Mouse (Mus musculus) fat pad, adult 2 months (tissue): ENCODE data around the gene Ggt5.
A peak's percentile ranks its signal among the peaks of the same experiment; 100 is the strongest.
"Not testable (repeated sequence)": the region's sequence is repeated elsewhere in the genome, so short reads cannot be mapped to it uniquely, and the experiment has no call there.

Experiments
- DNase-seq: peaks from one replicate; pipeline ENCODE4 v3.0.0-alpha.2; 2011; ENCODE audit warnings: low read depth, low spot score; ENCODE audit errors: extremely low read depth

The Ggt5 gene

GRCm38 (mm10) chr10:75589129-75589528 lies at the start of gene Ggt5:
TSS of gene Ggt5 (plus strand) at chr10:75589340.
- peak; percentile 14 for DNase-seq

GRCm38 (mm10) chr10:75547901-75548300 lies 41.2 kb upstream of the Ggt5 start:
- no peak for DNase-seq

- no peak for DNase-seq
These were observed 40.7 kb upstream of the Ggt5 start for GRCm38 (mm10) chr10:75548486-75548885.

GRCm38 (mm10) chr10:75549886-75550285 lies 39.3 kb upstream of the Ggt5 start:
- no peak for DNase-seq

GRCm38 (mm10) chr10:75551175-75551574 lies 38.0 kb upstream of the Ggt5 start:
- no peak for DNase-seq

GRCm38 (mm10) chr10:75552106-75552505 lies 37.0 kb upstream of the Ggt5 start:
- no peak for DNase-seq

GRCm38 (mm10) chr10:75552701-75553450 lies 36.3 kb upstream of the Ggt5 start:
- DNase-seq: no peak

- no peak for DNase-seq
These were observed 35.0 kb upstream of the Ggt5 start for GRCm38 (mm10) chr10:75554090-75554489.

- DNase-seq: no peak
These were observed 33.6 kb upstream of the Ggt5 start for GRCm38 (mm10) chr10:75555557-75555956.

- DNase-seq: no peak
These were observed 33.1 kb upstream of the Ggt5 start for GRCm38 (mm10) chr10:75556026-75556425.

- DNase-seq: peak; percentile 51
These were observed 30.6 kb upstream of the Ggt5 start for GRCm38 (mm10) chr10:75558515-75558914.

- DNase-seq: no peak
These were observed 30.0 kb upstream of the Ggt5 start for GRCm38 (mm10) chr10:75559041-75559675.

- no peak for DNase-seq
These were observed 29.2 kb upstream of the Ggt5 start, which contains the start of gene Lrrc75b for GRCm38 (mm10) chr10:75559676-75560548. TSS of gene Lrrc75b (minus strand) at chr10:75560330.

GRCm38 (mm10) chr10:75560549-75560899 lies 28.6 kb upstream of the Ggt5 start:
- DNase-seq: no peak

GRCm38 (mm10) chr10:75561071-75561654 lies 28.0 kb upstream of the Ggt5 start, which contains the start of gene Ggt1:
TSS of gene Ggt1 (plus strand) at chr10:75561604.
- DNase-seq: no peak

GRCm38 (mm10) chr10:75562596-75562995 lies 26.5 kb upstream of the Ggt5 start:
- DNase-seq: no peak

- no peak for DNase-seq
These were observed 24.4 kb upstream of the Ggt5 start for GRCm38 (mm10) chr10:75564687-75565265.

- DNase-seq: no peak
These were observed 23.7 kb upstream of the Ggt5 start for GRCm38 (mm10) chr10:75565436-75565835.

GRCm38 (mm10) chr10:75565906-75566305 lies 23.2 kb upstream of the Ggt5 start:
- DNase-seq: no peak

GRCm38 (mm10) chr10:75566321-75566720 lies 22.8 kb upstream of the Ggt5 start:
- DNase-seq: no peak

- not testable (repeated sequence) for DNase-seq
These were observed 22.4 kb upstream of the Ggt5 start for GRCm38 (mm10) chr10:75566765-75567164.
